In genomic region chrX:20617176-20617902, GRCm38 (mm10) we compare ENCODE assay signal across 7 mouse cellular contexts. TPM values are rescaled to one million over a fixed set of nuclear protein-coding genes. Genes with fewer than 3 reads are reported as not detected.
A peak's percentile ranks its signal among the peaks of the same experiment; 100 is the strongest.
DNase-seq lines count a peak whose midpoint lies in the region; ATAC-seq and TF ChIP-seq lines count a peak whose summit lies in the region.

Rbm10 (plus strand) TSS chrX:20617503.
Ndufb11 (minus strand) TSS chrX:20617619.

- H3K27me3 ChIP-seq in embryonic facial prominence, embryonic 10.5 days (replicated peaks; ENCODE audit: low read depth, poor library complexity, severe bottlenecking): no peaks in the 10 kb centered on the region
- no peaks in the 10 kb centered on the region for H3K27me3 ChIP-seq in intestine, postnatal 0 days (replicated peaks; ENCODE audit: control insufficient read depth, insufficient read depth, low read length)
- H3K27me3 ChIP-seq in midbrain, embryonic 12.5 days: no peaks in the 10 kb centered on the region
- H3K27me3 ChIP-seq in small intestine, adult 2 months (ENCODE audit: control insufficient read depth, insufficient read depth, low read length): no peaks in the 10 kb centered on the region

- TF ChIP-seq CTCF in intestine, postnatal 0 days (IDR thresholded peaks at IDR 0.05; ENCODE audit: low read depth): no peak
- no peak for TF ChIP-seq CTCF in small intestine, adult 2 months (IDR thresholded peaks at IDR 0.05; ENCODE audit: extremely low read depth, insufficient read length, insufficient replicate concordance, low read depth, low read length)

- peak; percentile 90 for DNase-seq in adrenal gland, postnatal 14 days
- DNase-seq in embryonic facial prominence, embryonic 10.5 days (ENCODE audit: low spot score): peak; percentile 84
- peak; percentile 37 for DNase-seq in gonadal fat pad, adult 2 months (ENCODE audit: low read depth)
- DNase-seq in left cerebral cortex, postnatal 4 days: peak; percentile 80

- peak within 1 kb of the TSS; percentile 60 for H3K4me2 ChIP-seq in intestine, postnatal 0 days (replicated peaks; ENCODE audit: low read depth)
- H3K4me2 ChIP-seq in midbrain, embryonic 12.5 days (replicated peaks): peak within 1 kb of the TSS; percentile 62

- intact Hi-C loops in left cerebral cortex, postnatal 4 days (cut with DNase I): no loop called here

- ATAC-seq in intestine, postnatal 0 days: peak; percentile 99
- ATAC-seq in midbrain, embryonic 12.5 days (ENCODE audit: low FRiP score, low read depth): peak; percentile 98

- 12% methylated on average over 49 of the region's 49 CpGs for WGBS in embryonic facial prominence, embryonic 10.5 days
- WGBS in intestine, postnatal 0 days: 15% methylated on average over 47 of the region's 49 CpGs
- 24% methylated on average over 44 of the region's 49 CpGs for WGBS in midbrain, embryonic 12.5 days
- 11% methylated on average over 49 of the region's 49 CpGs for WGBS in small intestine, adult 2 months

- H3K27ac ChIP-seq in embryonic facial prominence, embryonic 10.5 days (replicated peaks): peak within 1 kb of the TSS; percentile 90
- peak within 1 kb of the TSS; percentile 73 for H3K27ac ChIP-seq in intestine, postnatal 0 days (ENCODE audit: low read depth, low read length)
- H3K27ac ChIP-seq in midbrain, embryonic 12.5 days (replicated peaks): peak within 1 kb of the TSS; percentile 88
- H3K27ac ChIP-seq in small intestine, adult 2 months (ENCODE audit: insufficient read depth, low read depth, low read length): peak within 1 kb of the TSS; percentile 95

- peaks cover 10% of the 10 kb centered on the region; the same call in 1 of the 2 replicates for H3K4me1 ChIP-seq in embryonic facial prominence, embryonic 10.5 days
- H3K4me1 ChIP-seq in intestine, postnatal 0 days (replicated peaks; ENCODE audit: control insufficient read depth, insufficient read depth, low read length): no peaks in the 10 kb centered on the region; the same call in 1 of the 2 replicates
- H3K4me1 ChIP-seq in midbrain, embryonic 12.5 days: peaks cover 15% of the 10 kb centered on the region
- H3K4me1 ChIP-seq in small intestine, adult 2 months (ENCODE audit: control insufficient read depth, insufficient read depth, insufficient read length, low read length): peaks cover 2% of the 10 kb centered on the region; the same call in 1 of the 2 replicates

- H3K4me3 ChIP-seq in embryonic facial prominence, embryonic 10.5 days: peak within 1 kb of the TSS; percentile 71
- peak within 1 kb of the TSS; percentile 64 for H3K4me3 ChIP-seq in intestine, postnatal 0 days (ENCODE audit: low read depth, low read length)
- peak within 1 kb of the TSS; percentile 62 for H3K4me3 ChIP-seq in midbrain, embryonic 12.5 days
- H3K4me3 ChIP-seq in small intestine, adult 2 months (ENCODE audit: low read depth, low read length): peak within 1 kb of the TSS; percentile 87

- peak within 1 kb of the TSS; percentile 64 for H3K9ac ChIP-seq in intestine, postnatal 0 days (ENCODE audit: low read depth, low read length)
- H3K9ac ChIP-seq in midbrain, embryonic 12.5 days (replicated peaks): peak within 1 kb of the TSS; percentile 69

- no peaks in the 10 kb centered on the region; the same call in 1 of the 2 replicates for H3K9me3 ChIP-seq in embryonic facial prominence, embryonic 10.5 days
- H3K9me3 ChIP-seq in intestine, postnatal 0 days (ENCODE audit: control insufficient read depth): no peaks in the 10 kb centered on the region
- no peaks in the 10 kb centered on the region for H3K9me3 ChIP-seq in midbrain, embryonic 12.5 days

- H3K36me3 ChIP-seq in embryonic facial prominence, embryonic 10.5 days (replicated peaks): peaks cover 43% of the 10 kb centered on the region
- H3K36me3 ChIP-seq in intestine, postnatal 0 days (ENCODE audit: control insufficient read depth, insufficient read depth): no peaks in the 10 kb centered on the region
- H3K36me3 ChIP-seq in midbrain, embryonic 12.5 days: peaks cover 16% of the 10 kb centered on the region; the same call in 1 of the 2 replicates
- H3K36me3 ChIP-seq in small intestine, adult 2 months (ENCODE audit: control insufficient read depth, insufficient read depth, low read length): peaks cover 7% of the 10 kb centered on the region; the same call in 1 of the 2 replicates

- TF ChIP-seq POLR2A in small intestine, adult 2 months (IDR thresholded peaks at IDR 0.05; ENCODE audit: low read depth, low read length): peak; percentile 51; the same call in 1 of the 2 replicates

RNA-seq across cellular contexts. Expression of gene Rbm10, which starts in this region (rescaled TPM):
- total RNA-seq in adrenal gland, postnatal 14 days (2021): 36.8 and 37.9 TPM in 2 replicates
- 112 and 113 TPM in 2 replicates for polyA plus RNA-seq in embryonic facial prominence, embryonic 10.5 days (2016; fragmentation: Nextera tagmentation; extraction: Ambion mirVana)
- polyA plus RNA-seq in gonadal fat pad, adult 2 months (2012; rRNA removed): 63.4 and 66.5 TPM in 2 replicates
- polyA plus RNA-seq in intestine, postnatal 0 days (2015; fragmentation: Nextera tagmentation; extraction: Ambion mirVana): 15.8 and 16.3 TPM in 2 replicates
- 10 to 100 TPM; 37.2 to 39.6 TPM for total RNA-seq in left cerebral cortex, postnatal 4 days (2021)
- 80.8 and 83.9 TPM in 2 replicates for polyA plus RNA-seq in midbrain, embryonic 12.5 days (2016; fragmentation: Nextera tagmentation; extraction: Ambion mirVana)
- 23.3 and 47.4 TPM in 2 replicates for polyA plus RNA-seq in small intestine, adult 2 months (2012; rRNA removed)

RNA-seq across cellular contexts. Expression of gene Ndufb11, which starts in this region (rescaled TPM):
- 465 and 484 TPM in 2 replicates for total RNA-seq in adrenal gland, postnatal 14 days (2021)
- 174 and 176 TPM in 2 replicates for polyA plus RNA-seq in embryonic facial prominence, embryonic 10.5 days (2016; fragmentation: Nextera tagmentation; extraction: Ambion mirVana)
- polyA plus RNA-seq in gonadal fat pad, adult 2 months (2012; rRNA removed): 174 and 195 TPM in 2 replicates
- polyA plus RNA-seq in intestine, postnatal 0 days (2015; fragmentation: Nextera tagmentation; extraction: Ambion mirVana): 327 and 339 TPM in 2 replicates
- 100 to 1,000 TPM; 118 to 134 TPM for total RNA-seq in left cerebral cortex, postnatal 4 days (2021)
- 193 and 195 TPM in 2 replicates for polyA plus RNA-seq in midbrain, embryonic 12.5 days (2016; fragmentation: Nextera tagmentation; extraction: Ambion mirVana)
- 66.5 and 84.3 TPM in 2 replicates for polyA plus RNA-seq in small intestine, adult 2 months (2012; rRNA removed)

Comparison
In these comparisons a context has a peak if more than half of its experiments do, and no peak if none do; other contexts are left out.
1. Peak in every context shown above with its lines: DNase-seq, ATAC-seq, H3K4me3 ChIP-seq and H3K27ac ChIP-seq.
2. DNase-seq: peak in every context shown above with its lines; median percentile 90 in adrenal gland, postnatal 14 days; 84 in embryonic facial prominence, embryonic 10.5 days; 80 in left cerebral cortex, postnatal 4 days; 37 in gonadal fat pad, adult 2 months.